Mouse (Mus musculus) v-Abl transformed pro-B cells (cell line): ENCODE measurements around the gene Ccdc36.

ENCODE experiments used
- in situ Hi-C, 2 experiments: fragments of 400-800 bp; cut with MboI; formaldehyde crosslinking; loops; one replicate each; pipeline ENCODE4 v1.15.1; 2025; ENCODE audit not compliant: unreplicated experiment in 2 of 2

Ccdc36 gene

GRCm38 (mm10) chr9:108428384-108428783 is at the start of gene Ccdc36:
Gene Ccdc36, minus strand, starts transcription at chr9:108428484.
- in situ Hi-C loops, result no loop called here

GRCm38 (mm10) chr9:108474528-108474927 is 46.2 kb upstream of the Ccdc36 start:
- in situ Hi-C loops, result no loop called here

- in situ Hi-C loops, result no loop called here
These were observed 41.6 kb upstream of the Ccdc36 start for GRCm38 (mm10) chr9:108469845-108470244.

GRCm38 (mm10) chr9:108469430-108469829 is 41.1 kb upstream of the Ccdc36 start:
- in situ Hi-C loops, result no loop called here

GRCm38 (mm10) chr9:108466219-108466618 is 37.9 kb upstream of the Ccdc36 start:
- in situ Hi-C loops, result no loop called here

DNA sequence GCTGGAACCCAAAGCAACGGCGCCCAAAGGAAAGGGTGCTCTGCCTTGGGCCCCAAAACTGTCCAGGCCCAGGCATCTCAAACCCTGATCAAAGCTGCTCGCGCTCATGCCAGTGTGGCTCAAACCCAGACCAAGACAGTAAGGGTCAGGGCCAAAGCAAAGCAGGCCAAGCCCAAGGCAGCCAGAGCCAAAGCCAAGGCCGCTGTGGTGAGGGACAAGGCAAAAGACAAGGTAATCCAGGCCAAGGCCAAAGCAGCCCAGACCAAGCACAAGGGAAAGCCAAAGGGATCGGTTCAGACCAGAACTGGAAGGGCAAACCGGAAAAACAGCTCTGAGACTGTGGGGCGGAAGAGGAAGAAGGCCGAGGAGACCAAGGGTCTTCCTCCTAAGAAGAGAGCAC is 35.4 kb upstream of the Ccdc36 start:
- in situ Hi-C loops, result no loop called here

GRCm38 (mm10) chr9:108462192-108462591 is 33.9 kb upstream of the Ccdc36 start:
- in situ Hi-C loops, result no loop called here

GRCm38 (mm10) chr9:108461675-108462074 is 33.4 kb upstream of the Ccdc36 start:
- in situ Hi-C loops, result no loop called here

- in situ Hi-C loops, result no loop called here
These were observed 32.9 kb upstream of the Ccdc36 start, which contains the start of gene Klhdc8b for GRCm38 (mm10) chr9:108461181-108461631. Gene Klhdc8b, minus strand, starts transcription at chr9:108461581.

- in situ Hi-C loops, result no loop called here
These were observed 32.3 kb upstream of the Ccdc36 start, which contains the start of gene Ccdc71 for GRCm38 (mm10) chr9:108460319-108461178. Gene Ccdc71, plus strand, starts transcription at chr9:108460527.

DNA sequence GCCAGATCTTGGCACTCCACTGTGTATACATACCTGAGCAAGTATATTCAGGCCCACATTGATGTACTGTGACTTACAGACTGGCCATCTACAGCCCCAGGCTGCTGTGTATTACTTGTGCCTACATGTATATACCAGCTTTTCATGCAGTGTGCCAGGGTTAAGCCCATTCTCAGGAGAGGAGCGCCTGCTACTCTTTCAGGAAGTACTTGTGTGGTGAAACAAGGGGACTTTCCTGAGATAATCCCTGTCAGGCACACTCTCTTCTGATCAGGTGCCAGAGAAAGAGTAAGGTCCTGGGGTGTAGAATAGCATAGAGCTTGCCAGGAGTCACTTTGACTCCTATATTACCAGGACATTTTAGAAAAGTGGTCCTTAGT is 31.6 kb upstream of the Ccdc36 start:
- in situ Hi-C loops, result no loop called here

DNA sequence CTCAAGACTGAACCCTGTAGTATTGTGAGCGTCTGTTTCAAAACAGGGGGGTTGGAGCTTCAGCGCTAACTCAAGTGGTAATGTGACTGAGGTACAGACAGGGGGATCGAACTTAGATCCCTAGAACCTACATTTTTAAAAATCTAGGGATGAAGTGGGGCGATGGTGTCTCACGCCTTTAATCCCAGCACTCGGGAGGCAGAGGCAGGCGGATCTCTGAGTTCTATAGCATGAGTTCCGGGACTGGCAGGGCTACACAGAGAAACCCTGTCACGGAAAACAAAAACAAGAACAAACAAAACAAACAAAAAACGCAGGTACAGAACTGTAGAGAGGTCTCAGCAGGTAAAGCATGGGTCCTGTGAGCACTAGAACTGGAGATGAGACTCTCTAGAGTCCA is 28.7 kb upstream of the Ccdc36 start:
- in situ Hi-C loops, result no loop called here

GRCm38 (mm10) chr9:108455747-108456571 is 27.7 kb upstream of the Ccdc36 start:
- in situ Hi-C loops, result no loop called here

DNA sequence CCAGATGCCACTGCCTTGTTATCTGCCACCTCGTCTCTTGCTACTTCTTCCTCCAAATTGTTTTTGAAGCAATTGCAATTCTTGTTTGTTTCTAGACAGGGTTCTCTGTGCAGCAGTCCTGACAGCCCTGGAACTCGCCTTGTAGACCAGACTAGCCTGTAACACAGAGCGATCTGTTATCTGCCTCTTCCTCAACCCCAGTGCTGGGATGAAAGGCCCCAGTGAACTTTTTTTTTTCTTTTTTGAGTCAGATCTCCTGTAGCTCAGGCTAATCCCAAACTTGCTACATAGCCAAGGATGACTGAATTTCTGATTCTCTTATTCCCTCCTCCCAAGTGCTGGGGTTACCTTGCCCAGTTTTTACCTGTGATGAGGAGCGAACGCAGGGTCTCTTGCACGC is 26.1 kb upstream of the Ccdc36 start:
- in situ Hi-C loops, result no loop called here

DNA sequence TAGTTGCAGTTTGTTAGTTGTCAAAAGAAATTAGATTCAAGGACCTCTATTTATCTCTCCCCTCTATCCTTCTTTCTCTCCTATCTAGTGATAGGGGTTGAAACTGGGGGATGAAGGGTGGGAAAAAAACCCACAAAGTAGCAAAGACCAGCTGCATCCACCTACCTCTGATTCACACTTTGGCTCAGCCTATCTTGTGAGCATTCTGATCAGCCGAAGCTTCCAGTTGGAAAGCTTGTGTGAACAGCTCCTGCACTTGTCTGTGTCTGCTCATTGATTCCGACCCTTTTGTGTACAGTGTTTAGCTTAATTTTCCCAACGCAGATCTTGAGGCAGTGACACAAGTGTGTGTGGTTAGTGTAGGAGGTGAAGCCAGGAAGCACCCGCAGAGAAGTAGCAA is 25.2 kb upstream of the Ccdc36 start:
- in situ Hi-C loops, result no loop called here

GRCm38 (mm10) chr9:108452911-108453310 is 24.6 kb upstream of the Ccdc36 start:
- in situ Hi-C loops, result no loop called here

DNA sequence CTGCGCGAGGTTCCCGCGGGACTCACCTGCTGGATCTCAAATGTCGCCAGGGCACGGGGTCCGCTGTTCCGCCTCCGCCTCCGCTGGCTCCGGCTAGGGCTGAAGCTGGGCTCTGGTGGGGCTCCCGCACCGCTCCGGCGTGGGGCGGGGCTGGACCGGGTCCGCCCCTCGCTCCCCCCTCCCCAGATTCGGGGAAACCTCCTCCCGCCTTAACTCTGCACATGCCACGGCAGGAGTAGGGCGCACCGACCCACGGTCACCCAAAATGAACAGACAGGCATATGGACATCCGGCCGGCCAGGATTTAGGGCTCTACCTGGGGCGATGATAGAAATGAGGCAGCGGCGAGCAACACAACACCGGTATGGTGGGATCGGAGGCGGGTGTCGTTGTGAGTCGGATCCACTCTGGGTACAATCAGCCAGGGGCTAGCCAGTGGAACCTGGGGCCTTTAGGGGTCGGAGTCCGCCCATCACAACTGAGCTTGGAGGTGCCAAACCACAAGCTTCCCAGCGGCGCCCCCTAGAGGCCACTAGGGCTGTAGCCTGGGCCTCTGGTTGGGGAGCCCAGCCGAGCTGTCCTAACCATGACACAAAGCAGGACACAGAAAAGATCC is 24.1 kb upstream of the Ccdc36 start:
- in situ Hi-C loops, result no loop called here

DNA sequence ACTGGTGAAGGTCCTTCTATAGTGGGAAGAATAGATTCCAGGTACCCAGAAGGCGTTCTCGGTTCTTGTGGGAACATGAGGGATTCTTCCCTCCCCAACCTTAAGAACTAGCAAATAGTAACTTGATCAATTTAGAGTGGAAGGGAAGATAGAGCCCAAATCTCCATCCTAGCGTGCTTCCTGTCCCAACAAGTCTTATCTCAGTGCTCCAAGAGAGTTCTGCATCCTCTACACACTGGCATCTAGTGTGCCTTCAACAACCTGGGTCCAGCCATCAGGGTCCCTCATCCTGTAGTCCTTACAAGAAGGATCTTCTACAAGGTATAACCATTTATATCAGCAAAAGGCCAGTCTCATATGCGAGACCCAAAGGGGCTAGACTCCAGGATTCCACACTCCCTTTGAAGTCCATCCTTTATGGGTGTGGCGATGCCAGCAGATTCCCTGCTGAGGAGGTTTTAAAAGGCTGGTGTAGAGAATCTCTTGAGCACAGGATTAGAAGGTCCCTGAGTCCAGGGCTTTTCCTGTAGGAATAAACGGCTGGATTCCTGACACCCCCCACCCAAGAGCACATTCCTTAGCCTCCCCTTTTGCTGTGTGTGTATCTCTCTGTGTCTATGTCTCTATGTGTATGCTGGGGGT is 23.4 kb upstream of the Ccdc36 start:
- in situ Hi-C loops, result no loop called here

GRCm38 (mm10) chr9:108451170-108451493 is 22.8 kb upstream of the Ccdc36 start:
- in situ Hi-C loops, result no loop called here

GRCm38 (mm10) chr9:108450292-108451169 is 22.2 kb upstream of the Ccdc36 start:
- in situ Hi-C loops, result no loop called here
